Mouse (Mus musculus) layer of hippocampus, postnatal 10 days (tissue): ENCODE data around the gene Taf6l. TPM values are rescaled to one million over a fixed set of nuclear protein-coding genes. Genes with fewer than 3 reads are reported as not detected.

Source experiments
- DNase-seq, 2 experiments: peaks; one replicate each; pipeline ENCODE4 v3.0.0; 2021; ENCODE audit warnings: low spot score in 2 of 2
- total RNA-seq, 2 experiments: library from RNA; stranded (reverse); gene quantifications; 2 replicates each; pipeline ENCODE4 v1.2.3; 2021

Gene Taf6l
- total RNA-seq, 2 experiments from 2014 or later = 18.2 to 19.0 TPM

- peak; percentile 81 to 87 for DNase-seq
Measured at GRCm38 (mm10) chr19:8798264-8798946, 12.2 kb upstream of the Taf6l start, which contains the start of gene Polr2g. Gene Polr2g, minus strand, starts transcription at chr19:8798577.

- peak in 1 of 2 experiments; percentile 37 for DNase-seq
Measured at GRCm38 (mm10) chr19:8790171-8790570, 4.0 kb upstream of the Taf6l start.

GRCm38 (mm10) chr19:8789171-8789570, 3.0 kb upstream of the Taf6l start:
- no peak for DNase-seq

- no peak for DNase-seq
Measured at GRCm38 (mm10) chr19:8788521-8788920, 2.3 kb upstream of the Taf6l start.

- no peak for DNase-seq
Measured at GRCm38 (mm10) chr19:8774951-8775421, 11.2 kb downstream of the Taf6l start.

- peak; percentile 98 for DNase-seq
Measured at GRCm38 (mm10) chr19:8774086-8774835, 12.0 kb downstream of the Taf6l start, which contains the start of gene Tmem179b. Gene Tmem179b, minus strand, starts transcription at chr19:8774467.

- no peak for DNase-seq
Measured at GRCm38 (mm10) chr19:8773409-8773808, 12.8 kb downstream of the Taf6l start.

GRCm38 (mm10) chr19:8772996-8773395, 13.2 kb downstream of the Taf6l start:
- DNase-seq = no peak

GRCm38 (mm10) chr19:8770567-8771270, 15.5 kb downstream of the Taf6l start, which contains the start of gene Tmem223:
Gene Tmem223, plus strand, starts transcription at chr19:8770996.
- DNase-seq = peak; percentile 81 to 84

- DNase-seq = no peak
Measured at GRCm38 (mm10) chr19:8765562-8765961, 20.7 kb downstream of the Taf6l start.

- DNase-seq = no peak
Measured at GRCm38 (mm10) chr19:8763276-8763675, 22.9 kb downstream of the Taf6l start.

- no peak for DNase-seq
Measured at GRCm38 (mm10) chr19:8760757-8761156, 25.5 kb downstream of the Taf6l start.

GRCm38 (mm10) chr19:8758899-8759298, 27.3 kb downstream of the Taf6l start:
- DNase-seq = no peak

GRCm38 (mm10) chr19:8757471-8757998, 28.7 kb downstream of the Taf6l start:
- DNase-seq = no peak

GRCm38 (mm10) chr19:8756635-8757387, 29.4 kb downstream of the Taf6l start, which contains the start of gene Nxf1:
Gene Nxf1, plus strand, starts transcription at chr19:8757073.
- DNase-seq = peak; percentile 89 to 94

GRCm38 (mm10) chr19:8755652-8756051, 30.6 kb downstream of the Taf6l start:
- DNase-seq = no peak

- no peak for DNase-seq
Measured at GRCm38 (mm10) chr19:8747368-8747767, 38.8 kb downstream of the Taf6l start.

GRCm38 (mm10) chr19:8745382-8745781, 40.8 kb downstream of the Taf6l start:
- DNase-seq = no peak

- DNase-seq = no peak
Measured at GRCm38 (mm10) chr19:8742176-8742575, 44.0 kb downstream of the Taf6l start.

GRCm38 (mm10) chr19:8741243-8741869, 44.9 kb downstream of the Taf6l start, which contains the start of gene Stx5a:
Gene Stx5a, plus strand, starts transcription at chr19:8741413.
- peak; percentile 91 to 93 for DNase-seq
